Mouse (Mus musculus) ES-E14 (cell line): ENCODE results near the gene Fgf12. TPM values are rescaled to one million over a fixed set of nuclear protein-coding genes. Genes with fewer than 3 reads are reported as not detected.

Source experiments
- DNase-seq: peaks from one replicate; pipeline ENCODE4 v3.0.0-alpha.2; 2013; ENCODE audit warnings: low read depth, low spot score
- H3K27ac ChIP-seq: 2 replicates; pipeline ENCODE4 v1.5.1; 2012; ENCODE audit warnings: low read depth, mild to moderate bottlenecking, low read length, moderate library complexity, mixed read lengths; ENCODE audit not compliant: poor library complexity, insufficient read depth, severe bottlenecking
- H3K36me3 ChIP-seq: 2 replicates; pipeline ENCODE4 v1.6.1; 2012; ENCODE audit warnings: mild to moderate bottlenecking, low read length, moderate library complexity, mixed read lengths; ENCODE audit not compliant: control insufficient read depth, poor library complexity, insufficient read depth, severe bottlenecking
- H3K4me1 ChIP-seq, 2 experiments: fragments of 150-350 bp in 1 of 2; sonication (generic) in 1 of 2; 2 replicates each; pipeline ENCODE4 v1.6.1; 2012; ENCODE audit warnings: low read length in 2 of 2, mild to moderate bottlenecking in 1 of 2, mixed read lengths in 1 of 2; ENCODE audit not compliant: control insufficient read depth in 2 of 2, insufficient read depth in 2 of 2, poor library complexity in 1 of 2
- H3K4me3 ChIP-seq, 2 experiments: fragments of 150-350 bp in 1 of 2; sonication (generic) in 1 of 2; 2 replicates each; pipeline ENCODE4 v1.5.1; 2012; ENCODE audit warnings: low read length in 2 of 2, low read depth in 1 of 2, mild to moderate bottlenecking in 1 of 2, mixed read lengths in 1 of 2; ENCODE audit not compliant: insufficient read depth in 1 of 2, poor library complexity in 1 of 2, severe bottlenecking in 1 of 2
- H3K9ac ChIP-seq: 2 replicates; pipeline ENCODE4 v1.6.1; 2012; ENCODE audit warnings: low read depth, mild to moderate bottlenecking, low read length, mixed read lengths; ENCODE audit not compliant: poor library complexity, insufficient read depth, severe bottlenecking
- H3K9me3 ChIP-seq: fragments of 150-350 bp; sonication (generic); 2 replicates; pipeline ENCODE4 v1.6.1; 2012; ENCODE audit warnings: low read depth, mild to moderate bottlenecking, low read length; ENCODE audit not compliant: control insufficient read depth, insufficient read depth
- CHD2 ChIP-seq: IDR thresholded peaks from 2 replicates; pipeline ENCODE4 v1.6.1; 2014; ENCODE audit warnings: mild to moderate bottlenecking, low read depth, low read length, inconsistent platforms
- HCFC1 ChIP-seq: IDR thresholded peaks from 2 replicates; pipeline ENCODE4 v1.6.1; 2012; ENCODE audit warnings: low read length, inconsistent platforms, borderline replicate concordance; ENCODE audit not compliant: insufficient read depth
- MAFK ChIP-seq: IDR thresholded peaks from 2 replicates; pipeline ENCODE4 v1.6.1; 2014; ENCODE audit warnings: mild to moderate bottlenecking, low read depth, low read length, inconsistent platforms; ENCODE audit not compliant: insufficient read depth
- ZC3H11A ChIP-seq: IDR thresholded peaks from 2 replicates; pipeline ENCODE4 v1.6.1; 2012; ENCODE audit warnings: low read depth, mild to moderate bottlenecking, inconsistent platforms, low read length, borderline replicate concordance
- ZNF384 ChIP-seq: IDR thresholded peaks from 2 replicates; pipeline ENCODE4 v1.6.1; 2012; ENCODE audit warnings: low read depth, low read length, inconsistent platforms
- in situ Hi-C, 2 experiments: fragments of 600-800 bp; cut with MboI; formaldehyde crosslinking; loops; one replicate each; pipeline ENCODE4 v1.15.1; 2025; ENCODE audit warnings: low sequenced_read_pairs in 2 of 2, inconsistent platforms in 1 of 2; ENCODE audit not compliant: unreplicated experiment in 2 of 2
- total RNA-seq: library from RNA; depleted of rRNA; stranded (reverse); fragments of 300-350 nt; gene quantifications from 2 replicates; pipeline ENCODE4 v1.2.3, GENCODE M21; 2012

Gene Fgf12
- total RNA-seq, 1 experiment, result not detected

GRCm38 (mm10) chr16:28555219-28555618 is 197.6 kb downstream of the Fgf12 start:
- in situ Hi-C loops, result no loop called here
- no peak for TF ChIP-seq CHD2
- TF ChIP-seq MAFK, result no peak
- no peak for TF ChIP-seq ZC3H11A
- no peak for TF ChIP-seq HCFC1
- no peak for TF ChIP-seq ZNF384
- H3K27ac ChIP-seq, result no peak overlapping the region
- no peak for DNase-seq
- no peaks in the 10 kb centered on the region for H3K9me3 ChIP-seq
- H3K4me3 ChIP-seq, result no peak overlapping the region
- no peaks in the 10 kb centered on the region for H3K36me3 ChIP-seq
- H3K4me1 ChIP-seq, result no peaks in the 10 kb centered on the region
- H3K9ac ChIP-seq, result no peak overlapping the region

GRCm38 (mm10) chr16:28539423-28539822 is 213.4 kb downstream of the Fgf12 start:
- Histone ChIP-seq H3K4me1 (no peaks in the 10 kb centered on the region), H3K9ac (no peak overlapping the region), H3K4me3 (no peak overlapping the region), H3K9me3 (no peaks in the 10 kb centered on the region), H3K36me3 (no peaks in the 10 kb centered on the region), H3K27ac (no peak overlapping the region)
- DNase-seq, result no peak
- TF ChIP-seq MAFK (no peak), CHD2 (no peak), ZNF384 (no peak), ZC3H11A (no peak), HCFC1 (no peak)
- in situ Hi-C loops, result no loop called here

GRCm38 (mm10) chr16:28517596-28518524 is 235.0 kb downstream of the Fgf12 start:
- Histone ChIP-seq H3K4me1 (no peaks in the 10 kb centered on the region), H3K27ac (no peak overlapping the region), H3K9ac (no peak overlapping the region), H3K4me3 (peak overlapping the region in 1 of 2 experiments; percentile 5; a peak in 1 of 4 replicates), H3K9me3 (no peaks in the 10 kb centered on the region), H3K36me3 (no peaks in the 10 kb centered on the region)
- in situ Hi-C loops, result no loop called here
- TF ChIP-seq ZC3H11A, result peak; percentile 48; the same call in 1 of the 2 replicates
- no peak for TF ChIP-seq HCFC1
- DNase-seq, result peak; percentile 71

GRCm38 (mm10) chr16:28512446-28512845 is 240.4 kb downstream of the Fgf12 start:
- H3K27ac ChIP-seq, result no peak overlapping the region
- H3K4me3 ChIP-seq, result no peak overlapping the region
- no peak for DNase-seq
- TF ChIP-seq MAFK (no peak), ZNF384 (no peak), HCFC1 (no peak), CHD2 (no peak), ZC3H11A (no peak)
- H3K4me1 ChIP-seq, result peaks cover 3 to 4% of the 10 kb centered on the region in 2 experiments; a peak in 2 of 4 replicates
- H3K9me3 ChIP-seq, result no peaks in the 10 kb centered on the region
- in situ Hi-C loops, result no loop called here
- no peaks in the 10 kb centered on the region for H3K36me3 ChIP-seq
- H3K9ac ChIP-seq, result no peak overlapping the region
